Mouse (Mus musculus) embryonic fibroblast, embryonic 13.5 days (primary cell): ENCODE data around the gene Tnfaip2.

ENCODE experiments used
- CTCF ChIP-seq: IDR thresholded peaks from 2 replicates; pipeline ENCODE4 v1.5.1; 2011; ENCODE audit warnings: mild to moderate bottlenecking, control low read depth, low read length, moderate library complexity, borderline replicate concordance; ENCODE audit not compliant: insufficient read depth
- POLR2A ChIP-seq: IDR thresholded peaks from 2 replicates; pipeline ENCODE4 v1.6.1; 2011; ENCODE audit warnings: low read depth, mild to moderate bottlenecking, control low read depth, low read length, moderate library complexity

- no peak for TF ChIP-seq POLR2A
- TF ChIP-seq CTCF, result no peak
These were observed 21.3 kb downstream of the Tnfaip2 start for GRCm38 (mm10) chr12:111463570-111463969.
